Mouse (Mus musculus) induced T-regulatory cell, adult 2 months (primary cell): ENCODE data around the gene Ubtd2.

Source experiments
- DNase-seq: peaks from one replicate; pipeline ENCODE4 v3.0.0-alpha.2; 2012; ENCODE audit warnings: low read depth

Ubtd2 gene

DNA sequence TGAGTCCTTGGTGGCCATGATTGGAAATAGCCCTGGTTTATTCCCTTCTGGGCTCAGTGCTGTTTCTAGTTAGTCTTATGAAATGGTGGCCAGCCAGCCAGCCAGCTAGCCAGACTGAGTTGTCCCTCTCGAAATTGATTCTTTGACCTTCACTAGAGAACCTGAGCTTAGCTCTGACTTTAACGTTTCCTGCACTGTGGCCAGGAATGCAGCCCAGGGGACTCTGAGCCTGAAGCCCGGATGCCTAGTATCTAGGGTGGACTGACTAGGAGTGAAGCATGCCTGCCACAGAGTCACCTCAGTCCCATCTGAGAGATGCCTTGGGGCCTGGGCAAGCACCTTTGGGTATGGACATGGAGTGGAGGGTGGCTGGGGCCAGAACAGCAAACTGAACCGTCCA, 109.5 kb downstream of the Ubtd2 start:
- DNase-seq = no peak

DNA sequence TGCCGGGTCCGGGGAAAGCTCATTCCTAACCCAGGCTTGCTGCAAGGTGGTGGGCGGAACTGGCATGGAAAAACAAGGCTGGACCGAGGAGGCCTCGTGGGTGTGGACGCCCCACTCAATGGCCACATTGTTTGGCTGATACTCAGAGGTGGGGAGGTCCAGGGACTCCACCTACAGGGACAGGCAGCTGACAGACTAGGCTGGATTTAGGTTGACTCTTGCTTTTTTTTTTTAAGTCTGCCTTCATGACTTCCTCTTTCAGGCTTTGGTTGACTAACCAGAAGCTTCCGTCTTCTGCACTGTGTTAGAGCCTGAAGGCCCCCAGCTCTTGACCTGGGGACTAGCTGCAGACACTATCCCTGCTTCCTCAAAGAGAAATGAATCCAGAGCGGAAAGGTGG, 109.9 kb downstream of the Ubtd2 start:
- peak; percentile 57 for DNase-seq

DNA sequence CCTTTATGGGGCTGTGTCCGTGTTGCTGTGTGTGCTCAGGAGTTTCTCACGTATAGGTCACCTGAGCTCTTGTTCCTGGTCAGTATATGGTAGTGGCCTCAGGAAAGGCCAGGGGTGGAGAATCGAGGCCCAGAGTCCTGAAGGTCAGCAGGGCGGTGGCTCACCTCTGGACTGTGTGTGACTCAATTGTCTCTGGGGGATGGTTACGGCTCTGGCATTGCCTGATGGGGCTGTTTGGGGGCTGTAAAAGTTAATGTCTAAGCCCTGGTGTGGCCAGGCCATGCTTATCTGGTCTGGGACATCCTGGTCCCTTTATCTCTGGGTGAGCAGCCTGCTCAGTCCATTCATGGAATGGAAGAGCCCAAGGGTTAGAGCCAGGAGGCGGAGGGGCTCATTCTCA, 111.0 kb downstream of the Ubtd2 start:
- DNase-seq = no peak
